Mouse (Mus musculus): ENCODE data around the gene Smap2. TPM values are rescaled to one million over a fixed set of nuclear protein-coding genes. Genes with fewer than 3 reads are reported as not detected.

Gene Smap2
- polyA plus RNA-seq, 1 experiment from 2014 or later, result 17.2 TPM

- ATAC-seq (replicated peaks; ENCODE audit: low FRiP score, low TSS enrichment, low read depth), result no peak
- peak overlapping the region; percentile 90; the same call in 1 of the 2 replicates for H3K27ac ChIP-seq (ENCODE audit: low read depth)
Measured at GRCm38 (mm10) chr4:121042472-121042871, 25.4 kb upstream of the Smap2 start.

DNA sequence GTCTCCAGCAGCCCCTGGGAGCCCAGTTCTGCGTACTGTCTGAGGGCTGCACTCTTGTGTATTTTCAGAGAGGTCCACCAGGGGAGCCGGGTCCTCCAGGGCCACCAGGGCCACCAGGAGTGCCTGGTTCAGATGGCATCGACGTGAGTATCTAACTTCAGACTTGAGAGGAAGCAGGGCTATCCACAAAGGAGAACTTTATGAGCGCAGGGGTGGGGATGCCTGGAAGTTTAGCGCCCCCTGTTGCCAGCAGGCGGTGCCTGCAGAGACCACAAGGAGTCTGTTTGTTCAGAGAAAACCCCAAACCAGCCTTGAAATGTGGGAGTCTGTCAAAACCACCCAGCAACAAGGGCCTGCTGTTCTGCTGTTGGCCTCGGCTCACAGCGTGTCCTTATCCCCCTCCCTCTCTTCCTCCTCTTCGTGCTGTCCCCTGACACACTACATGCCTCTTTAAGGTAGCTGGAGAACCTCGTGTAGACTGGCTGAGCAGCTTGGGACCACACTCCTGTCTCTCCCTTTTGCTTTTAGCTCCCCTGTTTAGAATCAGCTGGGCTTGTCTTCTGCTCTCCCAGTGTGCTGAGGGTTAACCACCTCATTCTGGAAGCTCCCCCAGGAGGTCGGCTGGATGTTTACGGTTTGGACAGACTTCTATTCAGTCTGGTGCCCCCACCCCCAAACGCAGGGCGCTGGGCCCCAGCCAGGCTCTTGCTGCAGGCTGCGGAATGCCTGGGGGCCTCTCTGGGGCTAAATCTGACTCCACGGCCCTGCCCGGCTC, 24.0 kb upstream of the Smap2 start:
- WGBS, result 9% methylated on average over 18 of the region's 18 CpGs
- H3K4me3 ChIP-seq (ENCODE audit: low read depth, low read length), result 0 out of 2 replicates have a peak overlapping the region, but pooled peaks have one; percentile 1
- DNase-seq (ENCODE audit: low spot score), result peak; percentile 87
- H3K36me3 ChIP-seq (ENCODE audit: control insufficient read depth, insufficient read depth, low read length), result 0 out of 2 replicates have a peak, but pooled peaks cover 4% of the 10 kb centered on the region
- ATAC-seq (replicated peaks; ENCODE audit: low FRiP score, low TSS enrichment, low read depth), result peak; percentile 68
- peaks cover 30% of the 10 kb centered on the region for H3K4me1 ChIP-seq (replicated peaks; ENCODE audit: control insufficient read depth, insufficient read depth, low read length)
- H3K4me2 ChIP-seq (ENCODE audit: low read length), result peak overlapping the region; percentile 79
- H3K9ac ChIP-seq (ENCODE audit: low read length), result peak overlapping the region; percentile 29; the same call in 1 of the 2 replicates
- peaks cover 12% of the 10 kb centered on the region; the same call in 1 of the 2 replicates for H3K27me3 ChIP-seq (replicated peaks; ENCODE audit: control insufficient read depth, insufficient read depth, low read length)
- no peaks in the 10 kb centered on the region for H3K9me3 ChIP-seq (ENCODE audit: control insufficient read depth, low read length)
- H3K27ac ChIP-seq (ENCODE audit: low read depth), result peak overlapping the region; percentile 90

More at GRCm38 (mm10) chr4:121042472-121042871, 25.4 kb upstream of the Smap2 start:
- Histone ChIP-seq H3K4me2 (ENCODE audit: low read length) (no peak overlapping the region), H3K36me3 (ENCODE audit: control insufficient read depth, insufficient read depth, low read length) (0 out of 2 replicates have a peak, but pooled peaks cover 4% of the 10 kb centered on the region), H3K27me3 (replicated peaks; ENCODE audit: control insufficient read depth, insufficient read depth, low read length) (peaks cover 12% of the 10 kb centered on the region; the same call in 1 of the 2 replicates), H3K4me3 (ENCODE audit: low read depth, low read length) (no peak overlapping the region), H3K9me3 (ENCODE audit: control insufficient read depth, low read length) (no peaks in the 10 kb centered on the region), H3K9ac (ENCODE audit: low read length) (no peak overlapping the region), H3K4me1 (replicated peaks; ENCODE audit: control insufficient read depth, insufficient read depth, low read length) (peaks cover 30% of the 10 kb centered on the region)
- 71% methylated on average over 5 of the region's 5 CpGs for WGBS
- DNase-seq (ENCODE audit: low spot score), result no peak

DNA sequence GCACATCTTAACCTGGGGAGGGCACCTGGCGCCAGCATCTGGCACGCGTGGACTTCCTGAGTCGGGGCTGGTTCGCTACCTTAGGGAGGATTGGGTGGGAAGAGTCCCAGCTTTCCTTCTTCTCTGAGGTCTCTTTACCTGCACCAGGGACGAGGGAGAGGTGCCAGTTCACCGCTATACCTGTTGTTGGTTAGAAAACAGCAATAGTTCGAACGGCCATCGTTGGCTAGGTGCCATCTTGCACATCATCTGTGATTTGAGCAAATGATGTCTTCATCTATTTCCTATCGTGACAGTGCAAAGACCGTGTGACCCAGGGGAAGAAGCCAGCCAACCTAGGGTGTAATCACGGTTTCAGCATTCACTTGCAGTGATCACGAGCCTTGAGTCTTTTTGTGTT, 23.3 kb upstream of the Smap2 start:
- peak overlapping the region; percentile 90; the same call in 1 of the 2 replicates for H3K27ac ChIP-seq (ENCODE audit: low read depth)
- ATAC-seq (replicated peaks; ENCODE audit: low FRiP score, low TSS enrichment, low read depth), result no peak
- peaks cover 30% of the 10 kb centered on the region for H3K4me1 ChIP-seq (replicated peaks; ENCODE audit: control insufficient read depth, insufficient read depth, low read length)

GRCm38 (mm10) chr4:121039331-121040115, 22.5 kb upstream of the Smap2 start, which contains the start of gene Col9a2:
Gene Col9a2, plus strand, starts transcription at chr4:121039385.
- peaks cover 30% of the 10 kb centered on the region for H3K4me1 ChIP-seq (replicated peaks; ENCODE audit: control insufficient read depth, insufficient read depth, low read length)
- H3K4me2 ChIP-seq (ENCODE audit: low read length), result peak within 1 kb of the TSS; percentile 79
- H3K27me3 ChIP-seq (replicated peaks; ENCODE audit: control insufficient read depth, insufficient read depth, low read length), result peaks cover 12% of the 10 kb centered on the region; the same call in 1 of the 2 replicates
- H3K4me3 ChIP-seq (ENCODE audit: low read depth, low read length), result peak within 1 kb of the TSS; percentile 48
- peak within 1 kb of the TSS; percentile 55 for H3K9ac ChIP-seq (ENCODE audit: low read length)
- peak; percentile 73 for DNase-seq (ENCODE audit: low spot score)
- no peaks in the 10 kb centered on the region for H3K9me3 ChIP-seq (ENCODE audit: control insufficient read depth, low read length)
- no peaks in the 10 kb centered on the region for H3K36me3 ChIP-seq (ENCODE audit: control insufficient read depth, insufficient read depth, low read length)
- no peak for ATAC-seq (replicated peaks; ENCODE audit: low FRiP score, low TSS enrichment, low read depth)
- no peak within 1 kb of the TSS for H3K27ac ChIP-seq (ENCODE audit: low read depth)
- 3% methylated on average over 46 of the region's 46 CpGs for WGBS

More for the DNA sequence above, 23.3 kb upstream of the Smap2 start:
- WGBS, result 66% methylated on average over 14 of the region's 14 CpGs
- Histone ChIP-seq H3K36me3 (ENCODE audit: control insufficient read depth, insufficient read depth, low read length) (no peaks in the 10 kb centered on the region), H3K4me3 (ENCODE audit: low read depth, low read length) (peak overlapping the region; percentile 48), H3K9me3 (ENCODE audit: control insufficient read depth, low read length) (no peaks in the 10 kb centered on the region), H3K4me2 (ENCODE audit: low read length) (peak overlapping the region; percentile 79), H3K27me3 (replicated peaks; ENCODE audit: control insufficient read depth, insufficient read depth, low read length) (peaks cover 12% of the 10 kb centered on the region; the same call in 1 of the 2 replicates), H3K9ac (ENCODE audit: low read length) (no peak overlapping the region; the same call in 1 of the 2 replicates)
- DNase-seq (ENCODE audit: low spot score), result no peak

GRCm38 (mm10) chr4:121033006-121033405, 16.0 kb upstream of the Smap2 start:
- Histone ChIP-seq H3K9me3 (ENCODE audit: control insufficient read depth, low read length) (no peaks in the 10 kb centered on the region), H3K27me3 (replicated peaks; ENCODE audit: control insufficient read depth, insufficient read depth, low read length) (no peaks in the 10 kb centered on the region), H3K4me2 (ENCODE audit: low read length) (no peak overlapping the region), H3K4me1 (replicated peaks; ENCODE audit: control insufficient read depth, insufficient read depth, low read length) (no peaks in the 10 kb centered on the region), H3K9ac (ENCODE audit: low read length) (no peak overlapping the region), H3K4me3 (ENCODE audit: low read depth, low read length) (no peak overlapping the region), H3K27ac (ENCODE audit: low read depth) (no peak overlapping the region), H3K36me3 (ENCODE audit: control insufficient read depth, insufficient read depth, low read length) (no peaks in the 10 kb centered on the region)
- DNase-seq (ENCODE audit: low spot score) (no peak), ATAC-seq (replicated peaks; ENCODE audit: low FRiP score, low TSS enrichment, low read depth) (no peak)
- 73% methylated on average over 2 of the region's 2 CpGs for WGBS

DNA sequence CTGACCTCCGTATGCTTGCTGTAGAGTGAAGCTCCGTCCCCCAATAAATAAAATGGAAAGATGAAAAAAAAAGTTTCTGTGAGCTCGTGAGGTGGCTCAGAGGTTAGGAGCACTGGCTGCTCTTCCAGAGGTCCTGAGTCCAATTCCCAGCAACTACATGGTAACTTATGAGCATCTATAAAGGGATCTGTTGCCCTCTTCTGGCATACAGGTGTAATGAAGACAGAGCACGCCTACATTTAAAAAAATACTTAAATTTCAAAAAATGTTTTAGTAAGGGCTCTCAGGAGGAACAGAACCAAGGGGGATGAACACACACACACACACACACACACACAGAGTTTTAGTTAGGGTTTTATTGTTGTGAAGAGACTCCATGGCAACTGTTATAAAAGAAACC, 14.4 kb upstream of the Smap2 start:
- no peak overlapping the region for H3K9ac ChIP-seq (ENCODE audit: low read length)
- ATAC-seq (replicated peaks; ENCODE audit: low FRiP score, low TSS enrichment, low read depth), result no peak

GRCm38 (mm10) chr4:121029632-121030031, 12.6 kb upstream of the Smap2 start:
- ATAC-seq (replicated peaks; ENCODE audit: low FRiP score, low TSS enrichment, low read depth), result no peak
- Histone ChIP-seq H3K27ac (ENCODE audit: low read depth) (no peak overlapping the region), H3K36me3 (ENCODE audit: control insufficient read depth, insufficient read depth, low read length) (no peaks in the 10 kb centered on the region), H3K9ac (ENCODE audit: low read length) (no peak overlapping the region), H3K27me3 (replicated peaks; ENCODE audit: control insufficient read depth, insufficient read depth, low read length) (no peaks in the 10 kb centered on the region), H3K4me2 (ENCODE audit: low read length) (no peak overlapping the region), H3K9me3 (ENCODE audit: control insufficient read depth, low read length) (no peaks in the 10 kb centered on the region), H3K4me1 (replicated peaks; ENCODE audit: control insufficient read depth, insufficient read depth, low read length) (no peaks in the 10 kb centered on the region), H3K4me3 (ENCODE audit: low read depth, low read length) (no peak overlapping the region)
- no peak for DNase-seq (ENCODE audit: low spot score)
- WGBS, result 63% methylated on average over 3 of the region's 3 CpGs

More for the DNA sequence above, 14.4 kb upstream of the Smap2 start:
- 52% methylated on average over 4 of the region's 4 CpGs for WGBS
- H3K4me1 ChIP-seq (replicated peaks; ENCODE audit: control insufficient read depth, insufficient read depth, low read length), result no peaks in the 10 kb centered on the region
- no peaks in the 10 kb centered on the region for H3K27me3 ChIP-seq (replicated peaks; ENCODE audit: control insufficient read depth, insufficient read depth, low read length)
- H3K4me3 ChIP-seq (ENCODE audit: low read depth, low read length), result no peak overlapping the region
- H3K36me3 ChIP-seq (ENCODE audit: control insufficient read depth, insufficient read depth, low read length), result no peaks in the 10 kb centered on the region
- no peak for DNase-seq (ENCODE audit: low spot score)
- no peak overlapping the region for H3K27ac ChIP-seq (ENCODE audit: low read depth)
- no peak overlapping the region for H3K4me2 ChIP-seq (ENCODE audit: low read length)
- H3K9me3 ChIP-seq (ENCODE audit: control insufficient read depth, low read length), result no peaks in the 10 kb centered on the region

DNA sequence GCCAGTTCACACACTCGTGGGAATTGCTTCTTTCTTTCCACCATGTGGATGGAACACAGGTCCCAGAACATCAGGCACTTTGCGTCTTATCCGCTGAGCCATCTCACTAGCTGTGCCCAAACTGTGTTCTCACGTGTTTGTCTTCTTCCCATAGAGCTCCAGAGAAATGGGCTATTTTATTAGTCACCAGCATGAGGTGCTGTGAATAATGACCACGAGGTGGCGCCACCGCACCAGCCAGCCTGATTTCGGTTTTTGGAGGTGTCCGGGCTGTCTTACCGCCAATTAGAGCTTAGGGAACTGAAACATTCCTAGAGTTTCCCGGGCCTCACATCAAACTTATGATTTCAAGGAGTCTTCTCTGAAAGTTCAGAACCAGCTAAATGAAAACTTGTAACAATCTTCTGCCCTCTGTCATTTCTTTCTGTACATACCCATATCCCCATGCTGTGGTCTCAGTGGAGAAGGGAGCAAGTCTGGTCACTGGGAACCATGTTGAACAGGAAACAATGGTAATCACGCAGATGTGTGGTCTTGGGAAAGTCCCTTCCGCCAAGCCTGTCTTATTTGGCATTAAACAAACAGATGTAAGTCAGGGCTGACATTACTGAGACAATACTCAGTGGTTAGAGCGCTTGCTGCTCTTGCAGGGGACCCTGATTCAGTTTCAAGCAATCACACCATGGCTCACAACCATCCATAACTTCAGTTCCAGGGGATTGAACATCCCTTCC, 11.8 kb upstream of the Smap2 start:
- H3K9ac ChIP-seq (ENCODE audit: low read length), result no peak overlapping the region
- DNase-seq (ENCODE audit: low spot score) (peak; percentile 84), ATAC-seq (replicated peaks; ENCODE audit: low FRiP score, low TSS enrichment, low read depth) (no peak)
- no peaks in the 10 kb centered on the region for H3K36me3 ChIP-seq (ENCODE audit: control insufficient read depth, insufficient read depth, low read length)
- H3K27ac ChIP-seq (ENCODE audit: low read depth), result no peak overlapping the region
- H3K4me2 ChIP-seq (ENCODE audit: low read length), result no peak overlapping the region
- WGBS, result 30% methylated on average over 14 of the region's 14 CpGs
- H3K4me1 ChIP-seq (replicated peaks; ENCODE audit: control insufficient read depth, insufficient read depth, low read length), result no peaks in the 10 kb centered on the region
- H3K4me3 ChIP-seq (ENCODE audit: low read depth, low read length), result no peak overlapping the region
- no peaks in the 10 kb centered on the region for H3K27me3 ChIP-seq (replicated peaks; ENCODE audit: control insufficient read depth, insufficient read depth, low read length)
- no peaks in the 10 kb centered on the region for H3K9me3 ChIP-seq (ENCODE audit: control insufficient read depth, low read length)

Measured in intestine, embryonic 14.5 days (tissue).